Comparison of ENCODE assay signal across 12 mouse cellular contexts in the genomic region with DNA sequence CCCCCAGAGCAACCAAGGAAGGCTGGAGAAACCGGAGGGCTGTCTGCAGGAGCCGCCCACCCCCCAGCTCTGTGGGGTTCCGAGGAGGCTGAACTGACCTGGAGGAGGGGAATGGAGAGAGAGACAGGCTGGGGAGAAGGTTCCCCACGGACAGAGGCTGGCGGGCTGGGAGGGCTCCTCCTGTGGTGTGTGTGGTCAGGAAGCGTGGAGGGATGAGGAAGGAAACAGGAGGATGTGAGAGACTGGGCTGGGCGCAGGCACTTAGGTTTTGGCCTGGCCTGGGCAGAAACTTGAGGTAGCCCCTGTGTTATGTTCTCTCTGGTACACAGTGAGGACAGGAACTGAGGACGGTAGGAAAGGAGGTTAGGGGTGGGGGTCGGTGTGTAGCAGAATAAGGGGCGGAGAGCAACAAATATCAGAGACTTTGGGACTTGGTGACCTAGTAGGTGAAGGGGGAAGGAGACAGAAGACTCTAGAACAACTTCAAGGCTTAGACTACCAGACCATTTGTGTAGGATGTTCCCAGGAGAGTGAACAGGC. TPM values are rescaled to one million over a fixed set of nuclear protein-coding genes. Genes with fewer than 3 reads are reported as not detected.
DNase-seq lines count a peak whose midpoint lies in the region; ATAC-seq and TF ChIP-seq lines count a peak whose summit lies in the region.
"Had no signal": no experiment of that assay in that cellular context is flagged by ENCODE, and none has a peak within 500 bp of the region (broad histone marks: within the 10 kb centered on the region; RNA-seq: fewer than 3 reads in every experiment).

No protein-coding gene starts in this region.

- no peak overlapping the region for H3K4me3 ChIP-seq in midbrain, embryonic 10.5 days
- no peak overlapping the region for H3K4me3 ChIP-seq in midbrain, embryonic 15.5 days
- no peak overlapping the region for H3K4me3 ChIP-seq in limb, embryonic 15.5 days
- H3K4me3 ChIP-seq in stomach, postnatal 0 days (ENCODE audit: low read depth, low read length) = no peak overlapping the region
- H3K4me3 ChIP-seq: hindbrain, embryonic 12.5 days; layer of hippocampus, adult 2 months; midbrain, embryonic 12.5 days had no signal

- H3K4me1 ChIP-seq in midbrain, embryonic 10.5 days = peaks cover 30% of the 10 kb centered on the region
- peaks cover 10% of the 10 kb centered on the region for H3K4me1 ChIP-seq in midbrain, embryonic 15.5 days
- H3K4me1 ChIP-seq in limb, embryonic 15.5 days = peaks cover 45% of the 10 kb centered on the region
- no peaks in the 10 kb centered on the region for H3K4me1 ChIP-seq in stomach, postnatal 0 days (replicated peaks; ENCODE audit: control insufficient read depth, insufficient read depth)

- no peak overlapping the region for H3K9ac ChIP-seq in midbrain, embryonic 15.5 days
- H3K9ac ChIP-seq in limb, embryonic 15.5 days = no peak overlapping the region
- H3K9ac ChIP-seq in stomach, postnatal 0 days (ENCODE audit: low read length) = no peak overlapping the region
- H3K9ac ChIP-seq: hindbrain, embryonic 12.5 days; midbrain, embryonic 12.5 days had no signal

- DNase-seq in heart, adult 11 months = peak; percentile 96
- DNase-seq in heart, postnatal 25 days (ENCODE audit: low spot score) = no peak
- DNase-seq in midbrain, embryonic 10.5 days (ENCODE audit: low spot score) = no peak
- no peak for DNase-seq in stomach, postnatal 0 days (ENCODE audit: low spot score)
- DNase-seq in embryo, embryonic 9.5 days (ENCODE audit: extremely low spot score) = no peak
- no peak for DNase-seq in left cerebral cortex, adult 18-20 months (ENCODE audit: low spot score in 2 of 2)
- DNase-seq: cerebellum, adult 9-11 months had no signal

- no peak for TF ChIP-seq EP300 in stomach, postnatal 0 days (optimal IDR thresholded peaks at IDR 0.05)

- WGBS in midbrain, embryonic 10.5 days = 38% methylated on average over 10 of the region's 10 CpGs
- 35% methylated on average over 10 of the region's 10 CpGs for WGBS in midbrain, embryonic 15.5 days
- WGBS in limb, embryonic 15.5 days = 43% methylated on average over 10 of the region's 10 CpGs
- 59% methylated on average over 10 of the region's 10 CpGs for WGBS in stomach, postnatal 0 days

- no peak overlapping the region for H3K4me2 ChIP-seq in midbrain, embryonic 15.5 days
- H3K4me2 ChIP-seq in limb, embryonic 15.5 days = no peak overlapping the region
- H3K4me2 ChIP-seq in stomach, postnatal 0 days (replicated peaks; ENCODE audit: low read depth) = no peak overlapping the region
- H3K4me2 ChIP-seq: hindbrain, embryonic 12.5 days; midbrain, embryonic 12.5 days had no signal

- no peak for TF ChIP-seq CTCF in stomach, postnatal 0 days (IDR thresholded peaks at IDR 0.05; ENCODE audit: low read depth)

- no peaks in the 10 kb centered on the region for H3K9me3 ChIP-seq in midbrain, embryonic 10.5 days (replicated peaks)
- H3K9me3 ChIP-seq in midbrain, embryonic 15.5 days = no peaks in the 10 kb centered on the region
- H3K9me3 ChIP-seq in limb, embryonic 15.5 days = no peaks in the 10 kb centered on the region
- H3K9me3 ChIP-seq in stomach, postnatal 0 days (ENCODE audit: control insufficient read depth, low read length) = no peaks in the 10 kb centered on the region
- H3K9me3 ChIP-seq: hindbrain, embryonic 12.5 days; midbrain, embryonic 12.5 days had no signal

- H3K27me3 ChIP-seq in midbrain, embryonic 10.5 days (ENCODE audit: low read depth, poor library complexity, severe bottlenecking) = peaks cover 68% of the 10 kb centered on the region
- H3K27me3 ChIP-seq in midbrain, embryonic 15.5 days (replicated peaks) = no peaks in the 10 kb centered on the region; the same call in 1 of the 2 replicates
- no peaks in the 10 kb centered on the region for H3K27me3 ChIP-seq in limb, embryonic 15.5 days
- no peaks in the 10 kb centered on the region for H3K27me3 ChIP-seq in stomach, postnatal 0 days (ENCODE audit: control insufficient read depth, insufficient read depth, low read length)

- intact Hi-C loops in heart, postnatal 25 days (cut with DNase I) = no loop called here

- ATAC-seq in midbrain, embryonic 15.5 days (replicated peaks) = no peak
- ATAC-seq in limb, embryonic 15.5 days (ENCODE audit: insufficient number of reproducible peaks, low FRiP score, low TSS enrichment, low read depth) = no peak
- no peak for ATAC-seq in stomach, postnatal 0 days (ENCODE audit: low FRiP score, low TSS enrichment)

- H3K27ac ChIP-seq in midbrain, embryonic 10.5 days (replicated peaks) = peak overlapping the region; percentile 39; the same call in 1 of the 2 replicates
- no peak overlapping the region for H3K27ac ChIP-seq in midbrain, embryonic 15.5 days
- peak overlapping the region; percentile 74 for H3K27ac ChIP-seq in limb, embryonic 15.5 days
- peak overlapping the region; percentile 63 for H3K27ac ChIP-seq in stomach, postnatal 0 days (replicated peaks)
- H3K27ac ChIP-seq: hindbrain, embryonic 12.5 days; layer of hippocampus, adult 2 months; midbrain, embryonic 12.5 days had no signal

- no peaks in the 10 kb centered on the region for H3K36me3 ChIP-seq in midbrain, embryonic 10.5 days
- no peaks in the 10 kb centered on the region for H3K36me3 ChIP-seq in midbrain, embryonic 15.5 days (replicated peaks)
- H3K36me3 ChIP-seq in limb, embryonic 15.5 days = no peaks in the 10 kb centered on the region
- no peaks in the 10 kb centered on the region for H3K36me3 ChIP-seq in stomach, postnatal 0 days (ENCODE audit: control insufficient read depth, insufficient read depth, low read length)
- H3K36me3 ChIP-seq: hindbrain, embryonic 12.5 days; midbrain, embryonic 12.5 days had no signal

RNA-seq across cellular contexts. Expression of a gene that starts 2.5 kb away (rescaled TPM):
- total RNA-seq in heart, postnatal 25 days (2021) = 10 to 100 TPM; 14.8 to 19.4 TPM
- polyA plus RNA-seq in midbrain, embryonic 10.5 days (2016; fragmentation: Nextera tagmentation; extraction: Ambion mirVana) = 1.9 and 2.3 TPM in 2 replicates
- polyA plus RNA-seq in midbrain, embryonic 15.5 days (2015; fragmentation: Nextera tagmentation; extraction: Ambion mirVana) = 10.9 and 11.0 TPM in 2 replicates
- 7.8 and 8.4 TPM in 2 replicates for polyA plus RNA-seq in limb, embryonic 15.5 days (2015; fragmentation: Nextera tagmentation; extraction: Ambion mirVana)
- 4.3 and 4.6 TPM in 2 replicates for polyA plus RNA-seq in stomach, postnatal 0 days (2015; fragmentation: Nextera tagmentation; extraction: Ambion mirVana)
- total RNA-seq in left cerebral cortex, adult 18-20 months (2021) = 10 to 100 TPM; 66.5 to 75.0 TPM

RNA-seq across cellular contexts. Expression of a gene that starts 50.5 kb away (rescaled TPM):
- 10 to 100 TPM; 17.9 to 19.9 TPM for total RNA-seq in heart, postnatal 25 days (2021)
- 3.6 and 4.6 TPM in 2 replicates for polyA plus RNA-seq in midbrain, embryonic 10.5 days (2016; fragmentation: Nextera tagmentation; extraction: Ambion mirVana)
- polyA plus RNA-seq in midbrain, embryonic 15.5 days (2015; fragmentation: Nextera tagmentation; extraction: Ambion mirVana) = 10.6 and 10.8 TPM in 2 replicates
- 3.4 and 4.4 TPM in 2 replicates for polyA plus RNA-seq in limb, embryonic 15.5 days (2015; fragmentation: Nextera tagmentation; extraction: Ambion mirVana)
- polyA plus RNA-seq in stomach, postnatal 0 days (2015; fragmentation: Nextera tagmentation; extraction: Ambion mirVana) = 1.3 and 1.7 TPM in 2 replicates
- total RNA-seq in left cerebral cortex, adult 18-20 months (2021) = 10 to 100 TPM; 80.9 to 92.7 TPM
